Mouse (Mus musculus): ENCODE results near the gene Adgrf2. TPM values are rescaled to one million over a fixed set of nuclear protein-coding genes. Genes with fewer than 3 reads are reported as not detected.

Adgrf2 gene
- not detected in 2 replicates for polyA plus RNA-seq (2016; fragmentation: Nextera tagmentation; extraction: Ambion mirVana)

GRCm38 (mm10) chr17:42741801-42742217, at the start of gene Adgrf2:
Gene Adgrf2, minus strand, starts transcription at chr17:42742179.
- Histone ChIP-seq H3K36me3 (no peaks in the 10 kb centered on the region), H3K9me3 (no peaks in the 10 kb centered on the region), H3K4me3 (no peak within 1 kb of the TSS), H3K27ac (no peak within 1 kb of the TSS), H3K27me3 (ENCODE audit: insufficient read depth, poor library complexity, severe bottlenecking) (no peaks in the 10 kb centered on the region), H3K4me1 (replicated peaks) (peaks cover 6% of the 10 kb centered on the region)
- 27% methylated on average over 7 of the region's 7 CpGs for WGBS
- DNase-seq (ENCODE audit: low spot score): no peak

- DNase-seq (ENCODE audit: low spot score): no peak
- WGBS: 91% methylated on average over 1 of the region's 1 CpGs
- no peak overlapping the region for H3K4me3 ChIP-seq
Observed at GRCm38 (mm10) chr17:42790787-42791186, 48.8 kb upstream of the Adgrf2 start.

GRCm38 (mm10) chr17:42789723-42790122, 47.7 kb upstream of the Adgrf2 start:
- H3K27ac ChIP-seq: no peak overlapping the region
- H3K4me3 ChIP-seq: no peak overlapping the region
- no peaks in the 10 kb centered on the region for H3K9me3 ChIP-seq
- no peaks in the 10 kb centered on the region for H3K27me3 ChIP-seq (ENCODE audit: insufficient read depth, poor library complexity, severe bottlenecking)
- H3K4me1 ChIP-seq (replicated peaks): no peaks in the 10 kb centered on the region
- 81% methylated on average over 2 of the region's 2 CpGs for WGBS
- peaks cover 4% of the 10 kb centered on the region; the same call in 1 of the 2 replicates for H3K36me3 ChIP-seq
- DNase-seq (ENCODE audit: low spot score): no peak

More at GRCm38 (mm10) chr17:42790787-42791186, 48.8 kb upstream of the Adgrf2 start:
- H3K27ac ChIP-seq: no peak overlapping the region
- no peaks in the 10 kb centered on the region for H3K9me3 ChIP-seq
- no peaks in the 10 kb centered on the region for H3K4me1 ChIP-seq (replicated peaks)
- H3K27me3 ChIP-seq (ENCODE audit: insufficient read depth, poor library complexity, severe bottlenecking): no peaks in the 10 kb centered on the region
- H3K36me3 ChIP-seq: peaks cover 4% of the 10 kb centered on the region; the same call in 1 of the 2 replicates

- Histone ChIP-seq H3K9me3 (no peaks in the 10 kb centered on the region), H3K27me3 (ENCODE audit: insufficient read depth, poor library complexity, severe bottlenecking) (no peaks in the 10 kb centered on the region), H3K4me3 (no peak overlapping the region), H3K27ac (no peak overlapping the region), H3K4me1 (replicated peaks) (no peaks in the 10 kb centered on the region), H3K36me3 (peaks cover 3% of the 10 kb centered on the region; the same call in 1 of the 2 replicates)
- 93% methylated on average over 5 of the region's 5 CpGs for WGBS
- no peak for DNase-seq (ENCODE audit: low spot score)
Observed at GRCm38 (mm10) chr17:42788686-42789453, 46.9 kb upstream of the Adgrf2 start.

- no peaks in the 10 kb centered on the region for H3K27me3 ChIP-seq (ENCODE audit: insufficient read depth, poor library complexity, severe bottlenecking)
- no peaks in the 10 kb centered on the region for H3K4me1 ChIP-seq (replicated peaks)
- H3K36me3 ChIP-seq: no peaks in the 10 kb centered on the region
- H3K27ac ChIP-seq: no peak overlapping the region
- H3K9me3 ChIP-seq: no peaks in the 10 kb centered on the region
- peak; percentile 75 for DNase-seq (ENCODE audit: low spot score)
- WGBS: 58% methylated on average over 7 of the region's 7 CpGs
- no peak overlapping the region for H3K4me3 ChIP-seq
Observed at GRCm38 (mm10) chr17:42782156-42782757, 40.3 kb upstream of the Adgrf2 start.

GRCm38 (mm10) chr17:42753791-42754190, 11.8 kb upstream of the Adgrf2 start:
- no peaks in the 10 kb centered on the region for H3K27me3 ChIP-seq (ENCODE audit: insufficient read depth, poor library complexity, severe bottlenecking)
- H3K4me1 ChIP-seq (replicated peaks): no peaks in the 10 kb centered on the region
- H3K36me3 ChIP-seq: no peaks in the 10 kb centered on the region
- WGBS: 64% methylated on average over 2 of the region's 2 CpGs
- DNase-seq (ENCODE audit: low spot score): no peak
- no peaks in the 10 kb centered on the region for H3K9me3 ChIP-seq
- H3K4me3 ChIP-seq: no peak overlapping the region
- no peak overlapping the region for H3K27ac ChIP-seq

GRCm38 (mm10) chr17:42752173-42752572, 10.2 kb upstream of the Adgrf2 start:
- Histone ChIP-seq H3K4me1 (replicated peaks) (no peaks in the 10 kb centered on the region), H3K36me3 (no peaks in the 10 kb centered on the region), H3K27me3 (ENCODE audit: insufficient read depth, poor library complexity, severe bottlenecking) (no peaks in the 10 kb centered on the region), H3K27ac (no peak overlapping the region), H3K9me3 (no peaks in the 10 kb centered on the region), H3K4me3 (no peak overlapping the region)
- no peak for DNase-seq (ENCODE audit: low spot score)
- 91% methylated on average over 2 of the region's 2 CpGs for WGBS

GRCm38 (mm10) chr17:42745657-42746420, 3.9 kb upstream of the Adgrf2 start:
- Histone ChIP-seq H3K9me3 (no peaks in the 10 kb centered on the region), H3K4me3 (no peak overlapping the region), H3K27me3 (ENCODE audit: insufficient read depth, poor library complexity, severe bottlenecking) (no peaks in the 10 kb centered on the region), H3K27ac (no peak overlapping the region), H3K4me1 (replicated peaks) (peaks cover 6% of the 10 kb centered on the region), H3K36me3 (no peaks in the 10 kb centered on the region)
- WGBS: 87% methylated on average over 6 of the region's 6 CpGs
- no peak for DNase-seq (ENCODE audit: low spot score)

GRCm38 (mm10) chr17:42742823-42743222, 844 bp upstream of the Adgrf2 start:
- no peak for DNase-seq (ENCODE audit: low spot score)
- Histone ChIP-seq H3K9me3 (no peaks in the 10 kb centered on the region), H3K4me3 (no peak overlapping the region), H3K36me3 (no peaks in the 10 kb centered on the region), H3K27me3 (ENCODE audit: insufficient read depth, poor library complexity, severe bottlenecking) (no peaks in the 10 kb centered on the region), H3K27ac (no peak overlapping the region), H3K4me1 (replicated peaks) (peaks cover 6% of the 10 kb centered on the region)
- 89% methylated on average over 3 of the region's 3 CpGs for WGBS

- WGBS: 92% methylated on average over 6 of the region's 6 CpGs
Observed at GRCm38 (mm10) chr17:42738794-42739193, 3.2 kb downstream of the Adgrf2 start.

GRCm38 (mm10) chr17:42717161-42717560, 24.8 kb downstream of the Adgrf2 start:
- Histone ChIP-seq H3K36me3 (no peaks in the 10 kb centered on the region), H3K27me3 (ENCODE audit: insufficient read depth, poor library complexity, severe bottlenecking) (no peaks in the 10 kb centered on the region), H3K4me1 (replicated peaks) (no peaks in the 10 kb centered on the region), H3K4me3 (no peak overlapping the region), H3K27ac (no peak overlapping the region), H3K9me3 (no peaks in the 10 kb centered on the region)
- no peak for DNase-seq (ENCODE audit: low spot score)
- WGBS: 55% methylated on average over 3 of the region's 3 CpGs

More at GRCm38 (mm10) chr17:42738794-42739193, 3.2 kb downstream of the Adgrf2 start:
- no peak overlapping the region for H3K27ac ChIP-seq
- H3K9me3 ChIP-seq: no peaks in the 10 kb centered on the region
- H3K27me3 ChIP-seq (ENCODE audit: insufficient read depth, poor library complexity, severe bottlenecking): no peaks in the 10 kb centered on the region
- H3K36me3 ChIP-seq: no peaks in the 10 kb centered on the region
- DNase-seq (ENCODE audit: low spot score): no peak
- H3K4me3 ChIP-seq: no peak overlapping the region
- peaks cover 6% of the 10 kb centered on the region for H3K4me1 ChIP-seq (replicated peaks)

GRCm38 (mm10) chr17:42714991-42715390, 27.0 kb downstream of the Adgrf2 start:
- WGBS: 91% methylated on average over 7 of the region's 7 CpGs

GRCm38 (mm10) chr17:42710717-42711116, 31.3 kb downstream of the Adgrf2 start:
- no peaks in the 10 kb centered on the region for H3K9me3 ChIP-seq
- no peaks in the 10 kb centered on the region for H3K27me3 ChIP-seq (ENCODE audit: insufficient read depth, poor library complexity, severe bottlenecking)
- DNase-seq (ENCODE audit: low spot score): no peak
- WGBS: 84% methylated on average over 7 of the region's 7 CpGs
- no peaks in the 10 kb centered on the region for H3K36me3 ChIP-seq
- H3K27ac ChIP-seq: no peak overlapping the region
- no peaks in the 10 kb centered on the region for H3K4me1 ChIP-seq (replicated peaks)
- no peak overlapping the region for H3K4me3 ChIP-seq

More at GRCm38 (mm10) chr17:42714991-42715390, 27.0 kb downstream of the Adgrf2 start:
- no peaks in the 10 kb centered on the region for H3K36me3 ChIP-seq
- H3K9me3 ChIP-seq: no peaks in the 10 kb centered on the region
- H3K4me3 ChIP-seq: no peak overlapping the region
- no peaks in the 10 kb centered on the region for H3K4me1 ChIP-seq (replicated peaks)
- no peak overlapping the region for H3K27ac ChIP-seq
- DNase-seq (ENCODE audit: low spot score): no peak
- H3K27me3 ChIP-seq (ENCODE audit: insufficient read depth, poor library complexity, severe bottlenecking): no peaks in the 10 kb centered on the region

Data from hindbrain, embryonic 10.5 days (tissue).